Mouse (Mus musculus) myocyte (in vitro differentiated cells): Measurements from ENCODE around the gene Ankrd40. TPM values are rescaled to one million over a fixed set of nuclear protein-coding genes. Genes with fewer than 3 reads are reported as not detected.

ENCODE experiments used
- H3K27me3 ChIP-seq: one replicate; pipeline ENCODE4 v1.6.1; 2011; ENCODE audit not compliant: control insufficient read depth, insufficient read depth, insufficient read length
- H3K36me3 ChIP-seq: one replicate; pipeline ENCODE4 v1.6.1; 2011; ENCODE audit not compliant: control insufficient read depth, insufficient read depth
- H3K4me2 ChIP-seq: one replicate; pipeline ENCODE4 v1.6.1; 2011; ENCODE audit warnings: low read depth, control low read depth
- H3K4me3 ChIP-seq: one replicate; pipeline ENCODE4 v1.5.1; 2011; ENCODE audit warnings: mild to moderate bottlenecking, control low read depth, moderate library complexity
- H3K79me2 ChIP-seq: one replicate; pipeline ENCODE4 v1.6.1; 2011; ENCODE audit not compliant: control insufficient read depth, insufficient read depth
- H3ac ChIP-seq: one replicate; pipeline ENCODE4 v1.6.1; 2011; ENCODE audit not compliant: control insufficient read depth, insufficient read length
- CEBPB ChIP-seq: IDR thresholded peaks from 2 replicates; pipeline ENCODE4 v1.6.1; 2011; ENCODE audit warnings: mild to moderate bottlenecking, moderate library complexity; ENCODE audit not compliant: poor library complexity, insufficient read depth, severe bottlenecking
- E2F4 ChIP-seq: IDR thresholded peaks from one replicate; pipeline ENCODE4 v1.6.1; 2011; ENCODE audit warnings: mild to moderate bottlenecking, control low read depth, moderate library complexity; ENCODE audit not compliant: insufficient read depth
- MAX ChIP-seq: IDR thresholded peaks from one replicate; pipeline ENCODE4 v1.6.1; 2011; ENCODE audit warnings: low read depth, mild to moderate bottlenecking, control low read depth
- MYOD1 ChIP-seq, 3 experiments: IDR thresholded peaks; one replicate each; pipeline ENCODE4 v1.6.1; 2011; ENCODE audit warnings: control low read depth in 2 of 3, low read depth in 2 of 3, mild to moderate bottlenecking in 2 of 3, moderate library complexity in 1 of 3; ENCODE audit not compliant: insufficient read length in 2 of 3, control insufficient read depth in 1 of 3
- MYOG ChIP-seq, 3 experiments: IDR thresholded peaks; one replicate each; pipeline ENCODE4 v1.6.1; 2011; ENCODE audit warnings: control low read depth in 2 of 3, low read depth in 2 of 3, mild to moderate bottlenecking in 2 of 3; ENCODE audit not compliant: insufficient read length in 2 of 3, control insufficient read depth in 1 of 3, insufficient read depth in 1 of 3
- POLR2A ChIP-seq: IDR thresholded peaks from one replicate; pipeline ENCODE4 v1.6.1; 2011; ENCODE audit warnings: low read depth, mild to moderate bottlenecking, control low read depth, moderate library complexity; ENCODE audit not compliant: insufficient read length
- POLR2AphosphoS2 ChIP-seq: IDR thresholded peaks from one replicate; pipeline ENCODE4 v1.6.1; 2011; ENCODE audit warnings: low read depth, control low read depth; ENCODE audit not compliant: insufficient read length
- REST ChIP-seq: IDR thresholded peaks from one replicate; pipeline ENCODE4 v1.6.1; 2011; ENCODE audit warnings: mild to moderate bottlenecking, control low read depth, moderate library complexity; ENCODE audit not compliant: insufficient read depth, insufficient read length
- SRF ChIP-seq: IDR thresholded peaks from one replicate; pipeline ENCODE4 v1.6.1; 2011; ENCODE audit warnings: low read depth; ENCODE audit not compliant: control insufficient read depth, insufficient read length
- TCF12 ChIP-seq: IDR thresholded peaks from one replicate; pipeline ENCODE4 v1.6.1; 2011; ENCODE audit warnings: mild to moderate bottlenecking, control low read depth; ENCODE audit not compliant: poor library complexity, insufficient read depth, severe bottlenecking
- TCF3 ChIP-seq: IDR thresholded peaks from one replicate; pipeline ENCODE4 v1.6.1; 2011; ENCODE audit warnings: low read depth, control low read depth; ENCODE audit not compliant: insufficient read length
- USF1 ChIP-seq: IDR thresholded peaks from one replicate; pipeline ENCODE4 v1.6.1; 2011; ENCODE audit warnings: low read depth, mild to moderate bottlenecking, control low read depth, moderate library complexity
- polyA plus RNA-seq: library from polyadenylated mRNA; unstranded; fragments of >200 nt; fragmentation: generic; extraction: Trizol; gene quantifications from one replicate; pipeline ENCODE4 v1.2.1, GENCODE M21; 2012; ENCODE audit warnings: missing spikeins

Ankrd40 gene
- polyA plus RNA-seq, 1 experiment, result 105 TPM

GRCm38 (mm10) chr11:94330211-94330610 lies 2.4 kb downstream of the Ankrd40 start:
- Histone ChIP-seq H3K4me3 (no peak overlapping the region), H3K36me3 (peaks cover 12% of the 10 kb centered on the region), H3ac (no peak overlapping the region), H3K79me2 (peaks cover 48% of the 10 kb centered on the region), H3K27me3 (no peaks in the 10 kb centered on the region), H3K4me2 (no peak overlapping the region)
- TF ChIP-seq MYOG (IDR thresholded peaks at IDR 0.05; ENCODE audit: control insufficient read depth in 1 of 3, insufficient read depth in 1 of 3, insufficient read length in 2 of 3, low read depth in 2 of 3), result no peak
- no peak for TF ChIP-seq E2F4
- TF ChIP-seq SRF, result no peak
- no peak for TF ChIP-seq MYOD1 (IDR thresholded peaks at IDR 0.05; ENCODE audit: control insufficient read depth in 1 of 3, insufficient read length in 2 of 3, low read depth in 2 of 3)
- no peak for TF ChIP-seq POLR2AphosphoS2
- no peak for TF ChIP-seq USF1
- TF ChIP-seq CEBPB, result no peak
- no peak for TF ChIP-seq TCF12
- no peak for TF ChIP-seq REST
- no peak for TF ChIP-seq POLR2A
- TF ChIP-seq TCF3, result no peak
- no peak for TF ChIP-seq MAX

- H3K27me3 ChIP-seq, result no peaks in the 10 kb centered on the region
- peaks cover 16% of the 10 kb centered on the region for H3K36me3 ChIP-seq
- no peak overlapping the region for H3ac ChIP-seq
- H3K4me2 ChIP-seq, result no peak overlapping the region
- no peak overlapping the region for H3K4me3 ChIP-seq
- TF ChIP-seq MYOG (IDR thresholded peaks at IDR 0.05; ENCODE audit: control insufficient read depth in 1 of 3, insufficient read depth in 1 of 3, insufficient read length in 2 of 3, low read depth in 2 of 3) (no peak), TCF12 (no peak), TCF3 (no peak), MYOD1 (IDR thresholded peaks at IDR 0.05; ENCODE audit: control insufficient read depth in 1 of 3, insufficient read length in 2 of 3, low read depth in 2 of 3) (no peak), POLR2AphosphoS2 (no peak), REST (no peak)
- H3K79me2 ChIP-seq, result peaks cover 48% of the 10 kb centered on the region
Observed at GRCm38 (mm10) chr11:94332726-94333125, 4.9 kb downstream of the Ankrd40 start.

GRCm38 (mm10) chr11:94334386-94334968 lies 6.7 kb downstream of the Ankrd40 start:
- Histone ChIP-seq H3ac (no peak overlapping the region), H3K79me2 (peaks cover 36% of the 10 kb centered on the region), H3K36me3 (peaks cover 32% of the 10 kb centered on the region), H3K27me3 (no peaks in the 10 kb centered on the region), H3K4me3 (no peak overlapping the region), H3K4me2 (peak overlapping the region; percentile 8)
- no peak for TF ChIP-seq POLR2AphosphoS2
- TF ChIP-seq SRF, result no peak
- TF ChIP-seq CEBPB, result no peak
- peak; percentile 70 to 90 (median 83) for TF ChIP-seq MYOD1 (IDR thresholded peaks at IDR 0.05; ENCODE audit: control insufficient read depth in 1 of 3, insufficient read length in 2 of 3, low read depth in 2 of 3)
- TF ChIP-seq REST, result no peak
- no peak for TF ChIP-seq MAX
- TF ChIP-seq MYOG (IDR thresholded peaks at IDR 0.05; ENCODE audit: control insufficient read depth in 1 of 3, insufficient read depth in 1 of 3, insufficient read length in 2 of 3, low read depth in 2 of 3), result no peak

- TF ChIP-seq POLR2A (no peak), CEBPB (no peak), POLR2AphosphoS2 (no peak), MYOD1 (IDR thresholded peaks at IDR 0.05; ENCODE audit: control insufficient read depth in 1 of 3, insufficient read length in 2 of 3, low read depth in 2 of 3) (no peak)
- H3K4me2 ChIP-seq, result no peak overlapping the region
- H3K79me2 ChIP-seq, result peaks cover 15% of the 10 kb centered on the region
Observed at GRCm38 (mm10) chr11:94336551-94336950, 8.8 kb downstream of the Ankrd40 start.

GRCm38 (mm10) chr11:94338347-94338746 lies 10.5 kb downstream of the Ankrd40 start:
- no peak overlapping the region for H3K4me2 ChIP-seq
- peaks cover 31% of the 10 kb centered on the region for H3K36me3 ChIP-seq
- H3K79me2 ChIP-seq, result peaks cover 5% of the 10 kb centered on the region
- H3K4me3 ChIP-seq, result no peak overlapping the region
- H3ac ChIP-seq, result no peak overlapping the region
- TF ChIP-seq POLR2A (no peak), MYOG (IDR thresholded peaks at IDR 0.05; ENCODE audit: control insufficient read depth in 1 of 3, insufficient read depth in 1 of 3, insufficient read length in 2 of 3, low read depth in 2 of 3) (no peak), E2F4 (no peak), CEBPB (no peak), MYOD1 (IDR thresholded peaks at IDR 0.05; ENCODE audit: control insufficient read depth in 1 of 3, insufficient read length in 2 of 3, low read depth in 2 of 3) (no peak), TCF12 (no peak), SRF (no peak), TCF3 (no peak), USF1 (no peak), POLR2AphosphoS2 (no peak), REST (no peak), MAX (no peak)
- H3K27me3 ChIP-seq, result no peaks in the 10 kb centered on the region

More at GRCm38 (mm10) chr11:94336551-94336950, 8.8 kb downstream of the Ankrd40 start:
- Histone ChIP-seq H3ac (no peak overlapping the region), H3K4me3 (no peak overlapping the region), H3K36me3 (peaks cover 35% of the 10 kb centered on the region), H3K27me3 (no peaks in the 10 kb centered on the region)
